Mouse (Mus musculus): ENCODE measurements at regions not wholly inside any gene's neighbourhood (a gene's known extent, or its start where the extent isn't known, plus 50 kb on each side); places are given as distances from the start of the nearest gene placed in this dataset.

- Histone ChIP-seq H3K4me1 (ENCODE audit: control insufficient read depth, insufficient read depth, low read length) (no peaks in the 10 kb centered on the region), H3K79me2 (ENCODE audit: control insufficient read depth, insufficient read depth, low read length) (no peaks in the 10 kb centered on the region), H3K9ac (ENCODE audit: low read depth, low read length) (no peak overlapping the region), H3K27me3 (ENCODE audit: control insufficient read depth, insufficient read depth, low read length) (no peaks in the 10 kb centered on the region), H3K4me3 (ENCODE audit: insufficient read depth, low read depth, low read length) (no peak overlapping the region), H3K27ac (replicated peaks; ENCODE audit: insufficient read depth, low read depth, low read length) (no peak overlapping the region), H3K36me3 (ENCODE audit: control insufficient read depth, insufficient read depth, low read length) (no peaks in the 10 kb centered on the region)
- WGBS, result 37% methylated on average over 12 of the region's 12 CpGs
- no peak for DNase-seq (ENCODE audit: extremely low read depth, low read depth, low spot score)
- TF ChIP-seq POLR2A (IDR thresholded peaks at IDR 0.05; ENCODE audit: extremely low read depth, insufficient read depth, low read length) (no peak), CTCF (IDR thresholded peaks at IDR 0.05; ENCODE audit: low read depth, low read length) (no peak)
These were observed 66.4 kb upstream of the Skap2 start for GRCm38 (mm10) chr6:52078530-52079340.

DNA sequence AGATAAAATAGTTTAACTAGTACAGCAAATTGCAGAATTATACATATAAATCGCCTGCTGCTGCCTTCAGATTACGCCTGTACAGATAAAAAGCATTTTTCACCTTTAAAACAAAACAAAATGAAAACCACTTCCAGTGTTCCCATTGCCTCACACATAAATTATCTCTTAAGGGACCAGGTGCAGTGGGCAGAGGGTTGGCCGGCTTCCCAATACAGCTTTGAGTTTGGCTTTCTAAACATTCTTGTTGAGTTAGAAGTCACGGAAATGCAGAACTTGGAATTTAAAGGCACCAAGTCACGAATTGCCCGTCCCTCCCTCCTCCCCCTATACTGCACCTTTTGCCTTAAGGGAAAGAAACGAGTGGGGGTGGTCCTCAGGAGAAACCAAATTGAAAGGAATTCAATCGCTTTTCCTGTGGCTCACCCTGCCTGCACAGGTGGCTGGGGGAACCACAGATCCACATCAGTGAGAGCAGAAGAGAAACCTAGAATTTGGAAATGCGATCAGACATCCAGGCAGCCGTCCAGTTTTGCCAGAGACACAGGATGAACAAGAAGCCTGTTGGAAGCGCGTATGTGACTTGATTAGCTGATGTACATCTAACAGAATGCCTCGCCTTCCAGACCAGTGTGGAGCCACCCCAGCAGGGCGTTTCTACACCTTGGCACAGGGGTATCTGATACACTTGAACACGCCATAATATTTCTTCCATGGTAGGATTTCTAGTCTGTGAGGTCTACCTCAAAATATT is 64.0 kb upstream of the Skap2 start:
- no peak for TF ChIP-seq CTCF (IDR thresholded peaks at IDR 0.05; ENCODE audit: low read depth, low read length)
- TF ChIP-seq POLR2A (IDR thresholded peaks at IDR 0.05; ENCODE audit: extremely low read depth, insufficient read depth, low read length), result no peak
- no peaks in the 10 kb centered on the region for H3K27me3 ChIP-seq (ENCODE audit: control insufficient read depth, insufficient read depth, low read length)
- 68% methylated on average over 15 of the region's 15 CpGs for WGBS
- H3K4me1 ChIP-seq (ENCODE audit: control insufficient read depth, insufficient read depth, low read length), result no peaks in the 10 kb centered on the region
- H3K4me3 ChIP-seq (ENCODE audit: insufficient read depth, low read depth, low read length), result no peak overlapping the region
- no peak overlapping the region for H3K9ac ChIP-seq (ENCODE audit: low read depth, low read length)
- no peak for DNase-seq (ENCODE audit: extremely low read depth, low read depth, low spot score)
- H3K36me3 ChIP-seq (ENCODE audit: control insufficient read depth, insufficient read depth, low read length), result no peaks in the 10 kb centered on the region
- H3K79me2 ChIP-seq (ENCODE audit: control insufficient read depth, insufficient read depth, low read length), result no peaks in the 10 kb centered on the region
- H3K27ac ChIP-seq (replicated peaks; ENCODE audit: insufficient read depth, low read depth, low read length), result no peak overlapping the region

GRCm38 (mm10) chr6:52074904-52075303 is 62.6 kb upstream of the Skap2 start:
- Histone ChIP-seq H3K9ac (ENCODE audit: low read depth, low read length) (no peak overlapping the region), H3K27ac (replicated peaks; ENCODE audit: insufficient read depth, low read depth, low read length) (no peak overlapping the region), H3K4me1 (ENCODE audit: control insufficient read depth, insufficient read depth, low read length) (no peaks in the 10 kb centered on the region), H3K36me3 (ENCODE audit: control insufficient read depth, insufficient read depth, low read length) (no peaks in the 10 kb centered on the region), H3K79me2 (ENCODE audit: control insufficient read depth, insufficient read depth, low read length) (no peaks in the 10 kb centered on the region), H3K27me3 (ENCODE audit: control insufficient read depth, insufficient read depth, low read length) (no peaks in the 10 kb centered on the region), H3K4me3 (ENCODE audit: insufficient read depth, low read depth, low read length) (no peak overlapping the region)
- 92% methylated on average over 2 of the region's 2 CpGs for WGBS
- TF ChIP-seq CTCF (IDR thresholded peaks at IDR 0.05; ENCODE audit: low read depth, low read length) (no peak), POLR2A (IDR thresholded peaks at IDR 0.05; ENCODE audit: extremely low read depth, insufficient read depth, low read length) (no peak)
- no peak for DNase-seq (ENCODE audit: extremely low read depth, low read depth, low spot score)

GRCm38 (mm10) chr6:52067151-52067550 is 54.8 kb upstream of the Skap2 start:
- Histone ChIP-seq H3K4me3 (ENCODE audit: insufficient read depth, low read depth, low read length) (no peak overlapping the region), H3K9ac (ENCODE audit: low read depth, low read length) (no peak overlapping the region), H3K27me3 (ENCODE audit: control insufficient read depth, insufficient read depth, low read length) (no peaks in the 10 kb centered on the region), H3K27ac (replicated peaks; ENCODE audit: insufficient read depth, low read depth, low read length) (no peak overlapping the region), H3K4me1 (ENCODE audit: control insufficient read depth, insufficient read depth, low read length) (no peaks in the 10 kb centered on the region; the same call in 1 of the 2 replicates), H3K79me2 (ENCODE audit: control insufficient read depth, insufficient read depth, low read length) (no peaks in the 10 kb centered on the region), H3K36me3 (ENCODE audit: control insufficient read depth, insufficient read depth, low read length) (no peaks in the 10 kb centered on the region)
- TF ChIP-seq POLR2A (IDR thresholded peaks at IDR 0.05; ENCODE audit: extremely low read depth, insufficient read depth, low read length) (no peak), CTCF (IDR thresholded peaks at IDR 0.05; ENCODE audit: low read depth, low read length) (no peak)
- 71% methylated on average over 9 of the region's 9 CpGs for WGBS
- DNase-seq (ENCODE audit: extremely low read depth, low read depth, low spot score), result no peak

DNA sequence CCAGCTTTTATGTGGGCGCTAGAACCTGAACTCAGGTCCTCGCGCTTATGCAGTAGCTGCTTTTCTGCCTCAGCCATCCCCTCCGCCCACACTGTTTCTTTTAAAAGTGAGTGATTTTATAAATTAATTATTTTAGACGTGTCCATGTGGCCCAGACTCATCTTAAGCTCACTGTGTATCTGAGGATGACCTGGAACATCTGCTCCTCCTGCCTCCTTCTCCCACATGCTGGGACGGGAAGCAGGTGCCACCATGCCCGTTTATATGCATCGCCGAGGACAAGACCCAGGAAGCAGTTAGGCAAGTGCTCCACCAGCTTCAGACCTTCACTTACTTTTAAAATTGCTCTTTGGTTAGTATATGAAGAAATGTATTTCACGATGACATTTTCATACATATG is 53.3 kb upstream of the Skap2 start:
- Histone ChIP-seq H3K79me2 (ENCODE audit: control insufficient read depth, insufficient read depth, low read length) (no peaks in the 10 kb centered on the region), H3K9ac (ENCODE audit: low read depth, low read length) (no peak overlapping the region), H3K4me1 (ENCODE audit: control insufficient read depth, insufficient read depth, low read length) (no peaks in the 10 kb centered on the region; the same call in 1 of the 2 replicates), H3K36me3 (ENCODE audit: control insufficient read depth, insufficient read depth, low read length) (no peaks in the 10 kb centered on the region), H3K4me3 (ENCODE audit: insufficient read depth, low read depth, low read length) (no peak overlapping the region), H3K27me3 (ENCODE audit: control insufficient read depth, insufficient read depth, low read length) (no peaks in the 10 kb centered on the region), H3K27ac (replicated peaks; ENCODE audit: insufficient read depth, low read depth, low read length) (no peak overlapping the region)
- no peak for DNase-seq (ENCODE audit: extremely low read depth, low read depth, low spot score)
- 91% methylated on average over 10 of the region's 10 CpGs for WGBS
- TF ChIP-seq POLR2A (IDR thresholded peaks at IDR 0.05; ENCODE audit: extremely low read depth, insufficient read depth, low read length), result no peak
- no peak for TF ChIP-seq CTCF (IDR thresholded peaks at IDR 0.05; ENCODE audit: low read depth, low read length)

Data from liver, adult 2 months (tissue).